Mouse (Mus musculus): ENCODE measurements around the gene Npas3.
A peak's percentile ranks its signal among the peaks of the same experiment; 100 is the strongest.

The Npas3 gene

DNA sequence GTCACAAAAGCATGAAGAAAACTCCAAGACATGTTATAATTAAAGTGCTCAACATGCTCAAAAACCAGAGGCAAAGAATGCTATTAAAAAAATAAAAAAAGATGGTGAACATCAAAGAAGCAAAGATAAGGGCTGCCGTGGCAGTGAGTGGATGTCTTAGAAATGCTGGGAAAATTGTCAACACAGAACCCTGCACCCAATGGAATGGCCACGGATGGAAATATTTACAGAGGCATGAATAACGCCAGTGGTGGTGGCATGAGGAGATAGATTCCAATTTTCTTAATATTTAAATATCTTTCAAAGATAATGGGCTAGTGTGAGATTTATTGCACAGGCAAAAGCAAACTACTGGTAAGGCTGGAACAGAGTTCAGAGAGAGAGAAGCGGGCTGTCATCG lies 628.2 kb downstream of the Npas3 start:
- no peak for DNase-seq

- DNase-seq = no peak
These were observed 633.2 kb downstream of the Npas3 start for GRCm38 (mm10) chr12:53881684-53882083.

DNA sequence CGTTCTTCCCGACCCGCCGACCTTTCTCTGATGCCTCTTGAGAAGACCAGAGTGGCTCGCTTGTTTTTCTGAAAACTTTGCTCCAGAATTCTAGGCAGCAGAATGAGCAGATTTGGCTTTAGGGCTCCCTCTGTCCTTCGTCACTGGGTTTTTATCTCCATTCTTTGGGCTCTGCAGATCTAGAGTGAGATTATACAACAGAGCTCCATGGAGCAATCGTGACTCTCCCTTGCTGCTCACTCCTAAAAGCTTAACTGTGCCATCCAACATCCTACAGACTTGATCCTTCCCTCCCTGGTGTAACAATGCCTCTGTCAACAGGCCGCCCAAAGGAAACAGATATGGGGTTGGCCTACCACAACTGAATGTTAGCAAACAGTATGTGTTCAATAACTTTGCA lies 634.4 kb downstream of the Npas3 start:
- DNase-seq = no peak

DNA sequence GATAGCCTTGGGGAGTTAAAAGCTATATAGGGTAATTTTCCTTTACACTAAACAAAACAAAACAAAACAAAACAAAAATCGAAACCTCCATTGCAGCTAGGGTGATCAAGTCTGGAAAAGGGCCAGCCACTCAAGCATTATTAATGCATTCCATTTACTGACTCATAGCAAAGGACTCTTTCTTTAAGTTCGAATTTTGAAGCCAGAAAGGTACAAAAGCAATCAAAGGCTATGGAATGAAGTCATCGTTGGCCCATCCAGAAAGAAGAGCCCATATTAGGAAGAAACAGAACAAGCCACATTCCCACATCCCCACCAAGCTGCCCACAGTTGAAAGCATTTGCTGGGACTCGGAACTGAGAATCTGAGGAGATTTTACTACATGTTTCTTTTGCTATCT lies 640.1 kb downstream of the Npas3 start:
- no peak for DNase-seq

DNA sequence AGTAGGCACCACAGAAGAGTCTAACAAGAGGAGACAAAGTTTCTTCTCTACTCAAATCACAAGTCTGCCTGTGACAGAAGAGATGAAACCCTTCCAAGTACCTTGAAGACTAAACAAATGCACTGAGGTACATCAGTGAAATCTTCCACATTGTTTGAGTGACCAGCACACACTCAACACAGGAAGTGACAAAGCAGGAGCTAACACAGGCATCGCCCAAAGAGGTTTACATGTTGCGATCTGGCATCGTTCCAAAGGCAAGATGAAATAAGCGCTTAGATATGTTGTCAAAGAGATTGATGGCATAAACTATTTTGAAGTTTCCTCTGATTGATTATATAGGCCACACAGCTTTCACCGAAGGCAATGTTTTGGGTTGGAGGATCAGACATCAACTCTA lies 647.4 kb downstream of the Npas3 start:
- no peak for DNase-seq

DNA sequence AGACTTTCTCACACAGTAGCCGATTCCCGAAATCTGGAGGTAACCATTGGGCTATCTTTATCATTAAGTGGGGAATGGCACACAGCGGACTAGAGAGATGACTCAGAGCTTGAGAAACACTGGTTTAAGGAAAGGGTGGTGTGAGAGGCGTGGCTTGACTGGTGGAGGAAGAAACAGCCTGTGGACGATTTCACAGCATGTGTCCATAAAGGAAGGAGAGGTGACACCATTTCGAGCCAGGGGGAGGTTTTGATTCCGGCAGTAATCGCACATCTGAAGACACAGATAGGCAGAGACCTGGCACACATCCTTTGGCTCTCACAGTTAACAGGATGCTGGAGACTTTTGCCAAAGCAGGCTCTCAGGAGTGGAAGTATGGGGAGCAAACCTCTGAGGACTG lies 660.3 kb downstream of the Npas3 start:
- no peak for DNase-seq

DNA sequence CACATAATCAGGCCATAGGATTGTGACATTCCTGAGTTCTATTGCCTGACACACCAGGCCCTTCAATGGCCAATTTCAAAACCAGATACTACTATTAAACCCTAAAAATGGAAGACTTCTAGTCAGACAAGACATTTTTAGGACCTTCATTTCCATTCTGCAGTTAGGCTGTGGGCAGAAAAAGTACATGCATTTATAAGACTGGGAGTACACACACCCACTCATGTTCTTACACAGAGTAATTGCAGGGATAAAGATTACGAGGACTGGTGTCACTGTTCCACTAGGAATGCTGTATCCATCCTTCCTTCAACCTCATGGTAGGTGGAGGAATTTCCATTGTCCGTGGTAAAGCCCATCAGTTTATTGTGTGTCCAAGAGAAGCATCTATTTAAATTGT lies 661.7 kb downstream of the Npas3 start:
- no peak for DNase-seq

DNA sequence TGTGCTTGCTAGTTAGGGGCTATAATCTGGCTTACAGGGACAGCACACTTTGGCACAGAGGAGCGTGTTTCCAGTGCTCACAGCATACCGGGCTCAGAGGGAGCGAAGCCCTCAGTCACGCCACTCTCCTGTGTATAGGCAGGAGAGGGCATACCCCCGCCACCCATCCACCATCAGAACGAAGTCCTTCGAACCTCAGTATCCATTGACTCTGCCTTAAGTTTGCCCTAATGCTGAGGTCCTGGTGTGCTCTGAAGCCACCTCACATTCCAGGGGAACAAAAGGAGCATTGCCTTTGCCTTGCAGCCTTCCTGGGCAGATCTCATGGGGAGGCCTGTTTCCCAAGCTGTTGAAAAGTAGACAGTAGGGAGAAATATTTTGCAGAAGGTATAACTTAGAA lies 673.7 kb downstream of the Npas3 start:
- no peak for DNase-seq

DNA sequence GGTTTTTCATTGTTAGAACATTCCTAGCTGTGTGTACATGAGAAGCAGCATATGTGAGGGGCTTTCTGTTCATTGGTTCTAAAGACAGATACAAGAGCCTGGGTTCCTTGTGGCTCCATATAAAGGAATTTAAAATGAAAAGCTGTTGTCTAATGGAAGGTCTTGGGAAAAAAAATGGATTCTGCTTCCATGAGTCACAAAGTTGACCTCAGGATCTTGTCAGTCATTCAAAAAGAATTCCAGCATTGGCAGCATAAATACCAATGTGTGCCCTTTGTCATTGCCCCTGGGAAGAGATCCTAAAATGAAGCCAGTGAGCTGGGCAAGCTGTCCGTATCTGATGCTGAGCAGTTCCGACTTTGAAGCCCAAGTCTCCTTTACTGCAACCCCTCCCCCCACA lies 700.3 kb downstream of the Npas3 start:
- DNase-seq = no peak

DNA sequence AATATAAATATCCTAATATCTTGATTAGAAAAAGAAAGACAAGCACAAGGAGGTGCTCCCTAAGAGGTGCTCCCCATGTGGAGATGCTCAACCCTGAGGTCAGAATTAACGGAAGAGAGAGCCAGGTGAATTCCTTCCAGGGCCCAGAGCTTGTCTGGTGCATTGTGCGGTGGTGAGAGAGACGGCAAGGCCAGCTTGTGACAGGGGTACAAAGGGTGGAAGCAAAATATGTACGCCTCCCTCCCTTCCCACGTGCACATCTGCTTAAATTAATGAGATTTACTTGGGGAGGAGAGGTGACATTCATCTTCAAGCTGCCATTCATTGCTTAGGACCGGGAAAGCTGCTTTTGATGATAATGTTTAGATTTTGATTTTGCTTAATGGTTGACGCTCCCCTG lies 713.5 kb downstream of the Npas3 start:
- DNase-seq = no peak

DNA sequence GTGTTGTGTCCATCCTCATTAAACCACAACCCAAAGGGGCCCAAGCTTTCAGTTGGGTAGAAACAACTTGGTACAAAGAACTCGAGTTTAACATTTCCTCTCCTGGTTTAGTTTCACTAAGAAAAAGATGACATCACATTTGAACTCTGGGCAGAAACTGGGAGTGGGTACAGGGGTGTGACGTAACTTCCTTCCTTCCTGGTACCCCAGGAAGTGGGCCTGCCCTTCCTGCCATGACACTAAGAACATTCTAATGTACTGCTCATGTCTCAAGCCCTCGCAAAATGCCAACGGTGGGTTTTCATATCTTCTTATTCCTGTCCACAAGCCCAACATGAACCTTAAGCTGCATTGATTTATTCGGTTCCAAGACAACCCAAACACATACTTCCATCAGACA lies 715.1 kb downstream of the Npas3 start:
- DNase-seq = no peak

DNA sequence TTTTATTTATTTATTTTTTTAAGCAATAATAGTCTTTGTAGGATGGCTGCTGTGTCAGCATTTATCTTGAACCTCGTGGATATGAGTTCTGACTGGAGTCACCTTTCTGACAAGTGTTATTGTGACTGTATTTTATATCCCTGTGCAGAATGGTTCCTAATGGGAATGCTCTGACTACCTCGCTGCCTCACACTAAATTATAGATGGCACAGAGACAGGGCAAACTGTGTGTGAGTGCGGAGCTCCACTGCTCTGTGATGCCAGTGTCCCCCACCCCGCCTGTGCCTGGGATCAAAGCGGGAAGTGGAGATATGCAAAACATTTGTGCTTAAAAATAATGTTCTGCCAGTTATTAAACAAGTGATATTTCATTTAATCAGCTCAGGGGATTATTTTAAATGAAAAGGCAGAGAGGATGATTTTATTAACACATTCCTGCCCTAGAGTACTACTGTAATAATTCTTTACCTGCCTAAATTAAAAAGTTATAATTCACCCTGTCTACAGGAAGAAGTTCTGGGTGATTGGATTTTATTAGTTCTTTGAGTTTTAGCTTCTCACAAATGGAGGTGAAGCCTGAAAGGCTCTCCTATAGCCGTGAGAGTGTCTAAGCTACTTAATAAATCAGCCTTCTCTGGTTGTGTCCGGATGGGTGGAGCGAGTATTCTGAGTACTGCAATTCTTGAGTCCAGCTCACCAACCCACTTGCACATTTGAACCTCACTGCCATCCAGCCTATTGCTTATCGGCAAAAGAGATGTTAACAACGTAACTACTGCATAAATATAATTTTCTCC lies 721.1 kb downstream of the Npas3 start:
- no peak for DNase-seq

DNA sequence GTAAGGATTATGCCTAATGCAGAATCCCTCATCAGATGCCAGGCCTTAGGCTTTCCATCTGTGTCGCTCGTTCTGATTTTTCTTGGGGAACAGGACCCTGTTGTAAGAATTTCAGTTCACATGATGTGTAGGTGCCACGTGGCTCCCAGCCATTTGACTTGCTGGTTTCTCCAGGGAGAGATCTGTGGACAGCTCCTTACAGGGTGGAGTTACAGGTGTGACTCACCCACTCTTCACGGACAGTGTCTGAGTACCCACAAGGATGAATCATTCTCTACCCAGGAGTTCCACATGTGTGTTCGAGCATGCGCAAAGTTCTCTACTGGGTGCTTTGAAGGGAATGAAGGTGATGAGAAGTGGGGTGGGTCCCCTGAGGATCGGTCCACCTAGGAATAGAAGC lies 722.2 kb downstream of the Npas3 start:
- DNase-seq = no peak

DNA sequence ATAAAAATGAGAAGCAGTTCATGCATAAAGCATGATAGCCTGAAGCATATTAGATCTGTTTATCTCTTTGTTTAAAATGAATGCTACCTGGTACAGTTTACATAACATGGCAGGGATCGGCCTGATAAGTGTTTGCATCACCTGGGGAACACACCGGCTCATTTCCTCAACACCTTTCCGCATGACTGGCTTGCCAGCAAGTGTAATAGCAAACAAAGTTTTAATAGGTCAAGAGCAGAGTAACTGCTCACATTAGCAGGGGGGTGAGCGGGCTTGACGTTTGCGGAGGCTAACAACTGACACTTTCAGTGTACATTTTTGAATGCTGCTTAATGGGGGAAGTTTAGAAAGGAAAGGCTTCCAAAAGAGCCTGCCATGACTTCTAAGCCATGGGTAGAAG lies 724.9 kb downstream of the Npas3 start:
- no peak for DNase-seq

GRCm38 (mm10) chr12:53981575-53982507 lies 733.4 kb downstream of the Npas3 start:
- no peak for DNase-seq

- DNase-seq = no peak
These were observed 735.5 kb downstream of the Npas3 start for GRCm38 (mm10) chr12:53983946-53984345.

GRCm38 (mm10) chr12:53985851-53986842 lies 737.7 kb downstream of the Npas3 start:
- no peak for DNase-seq

DNA sequence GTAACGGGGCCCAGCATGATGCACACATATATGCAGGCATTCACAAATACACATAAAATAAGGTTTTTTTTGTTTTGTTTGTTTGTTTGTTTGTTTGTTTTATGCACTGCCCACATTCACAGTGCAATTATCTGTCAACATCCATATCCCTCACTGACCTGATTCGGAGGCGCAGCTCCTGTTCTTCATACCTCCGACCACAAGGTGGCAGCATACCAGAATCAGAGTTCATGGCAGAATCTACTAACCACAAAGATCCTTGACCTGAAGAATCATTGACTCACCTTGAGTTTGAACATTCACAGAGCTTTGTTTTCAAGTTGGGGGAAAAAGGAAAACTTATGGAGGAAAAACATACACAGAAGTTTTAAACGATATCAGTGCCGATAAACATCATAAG lies 743.9 kb downstream of the Npas3 start:
- DNase-seq = peak; percentile 69

DNA sequence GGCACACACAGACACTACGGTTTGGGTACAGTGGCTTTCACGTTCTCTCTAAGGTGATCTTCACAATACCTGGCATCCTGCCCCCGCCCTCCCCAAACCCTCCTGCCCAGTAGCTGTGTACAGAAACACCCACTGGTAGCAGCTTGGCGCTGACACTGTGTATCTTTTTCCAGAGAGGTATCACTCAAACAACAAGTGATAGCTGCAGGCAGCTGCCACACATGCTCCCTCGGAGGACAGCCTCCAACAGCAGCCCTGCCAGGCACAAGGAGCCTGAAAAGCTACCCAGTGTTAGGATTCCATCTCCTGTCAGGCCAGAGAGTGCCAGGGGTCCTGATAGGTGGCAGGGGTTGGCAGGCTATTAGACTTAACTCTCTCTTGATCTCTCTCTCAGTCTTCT lies 747.2 kb downstream of the Npas3 start:
- DNase-seq = no peak

DNA sequence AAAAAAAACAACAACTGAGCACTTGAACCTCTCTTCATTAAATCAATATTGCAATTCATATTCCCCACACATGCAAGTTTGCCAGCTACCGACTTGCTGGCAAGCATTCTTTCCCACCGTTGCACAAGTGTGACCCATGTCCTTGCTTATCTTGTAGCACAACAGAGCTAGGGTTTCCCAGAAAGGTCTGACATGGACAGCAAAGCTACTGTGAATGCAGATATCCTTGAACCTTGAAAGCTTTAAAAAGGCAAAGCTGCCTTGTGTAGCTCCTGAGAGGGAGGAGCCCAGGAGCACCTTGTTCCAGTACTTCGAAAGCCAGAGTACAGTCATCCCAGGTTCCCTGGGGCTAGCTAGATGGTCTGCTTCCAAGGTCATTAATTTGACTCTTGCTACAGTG lies 748.7 kb downstream of the Npas3 start:
- DNase-seq = no peak

DNA sequence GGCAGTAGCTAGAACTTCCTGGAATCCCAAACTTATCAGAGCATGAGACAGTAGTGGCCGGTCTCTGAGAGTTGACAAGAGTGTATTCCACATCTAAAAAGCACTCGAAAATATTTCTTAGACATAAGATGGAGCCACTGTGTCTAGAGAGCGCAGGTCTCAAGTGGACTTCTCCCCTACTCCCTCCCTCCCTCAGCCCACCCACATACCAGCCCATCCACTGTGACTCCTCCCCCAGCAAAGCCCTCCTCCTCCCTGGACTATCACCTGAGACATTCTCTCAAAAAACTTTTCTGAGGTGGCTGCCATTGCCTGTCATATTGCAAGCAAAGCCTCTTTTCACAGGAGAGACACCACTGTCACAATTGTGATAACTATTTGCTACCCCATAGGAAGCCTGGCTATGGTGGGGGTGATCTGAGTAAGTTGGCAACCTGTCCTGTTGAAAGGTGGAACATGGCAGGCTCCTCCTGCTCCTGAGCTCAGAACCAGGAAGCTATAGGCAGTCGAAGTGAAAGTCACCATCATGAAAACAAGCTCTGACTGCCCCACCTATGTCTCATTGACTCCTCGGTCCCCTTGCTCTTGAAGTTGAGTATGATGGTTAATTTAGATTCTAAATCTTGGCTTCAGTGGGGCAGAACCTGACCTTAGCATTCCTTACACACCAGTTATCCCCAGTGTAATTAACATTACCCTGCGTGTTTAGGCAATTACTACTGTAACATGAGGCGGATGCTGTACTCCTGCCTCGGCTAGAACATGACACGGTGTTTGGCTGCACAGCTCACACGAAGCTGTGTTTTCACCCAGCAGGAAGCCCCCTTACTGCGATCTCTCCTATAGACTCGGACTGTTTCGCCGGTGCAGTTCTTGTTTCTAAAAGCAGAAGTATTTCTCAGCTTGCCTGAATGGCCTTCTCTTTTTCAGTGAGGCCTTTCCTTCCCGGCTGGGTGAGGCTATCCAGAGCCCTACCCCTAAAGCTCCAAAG lies 751.5 kb downstream of the Npas3 start:
- peak; percentile 9 for DNase-seq

GRCm38 (mm10) chr12:54002496-54002895 lies 754.0 kb downstream of the Npas3 start:
- peak; percentile 14 for DNase-seq

All from thymus, postnatal 4 days (tissue).